Mouse (Mus musculus) lung, adult 2 months (tissue): ENCODE data around the gene Cdh1.

Source experiments
- CTCF ChIP-seq: fragments of 200-500 bp; IDR thresholded peaks from 2 replicates; pipeline ENCODE4 v1.5.1; 2011; ENCODE audit warnings: mild to moderate bottlenecking, low read length, control low read depth; ENCODE audit not compliant: insufficient read depth
- POLR2A ChIP-seq: fragments of 200-500 bp; IDR thresholded peaks from 2 replicates; pipeline ENCODE4 v1.6.1; 2011; ENCODE audit warnings: low read depth, mild to moderate bottlenecking, control low read depth, low read length, borderline replicate concordance; ENCODE audit errors: extremely low read depth

DNA sequence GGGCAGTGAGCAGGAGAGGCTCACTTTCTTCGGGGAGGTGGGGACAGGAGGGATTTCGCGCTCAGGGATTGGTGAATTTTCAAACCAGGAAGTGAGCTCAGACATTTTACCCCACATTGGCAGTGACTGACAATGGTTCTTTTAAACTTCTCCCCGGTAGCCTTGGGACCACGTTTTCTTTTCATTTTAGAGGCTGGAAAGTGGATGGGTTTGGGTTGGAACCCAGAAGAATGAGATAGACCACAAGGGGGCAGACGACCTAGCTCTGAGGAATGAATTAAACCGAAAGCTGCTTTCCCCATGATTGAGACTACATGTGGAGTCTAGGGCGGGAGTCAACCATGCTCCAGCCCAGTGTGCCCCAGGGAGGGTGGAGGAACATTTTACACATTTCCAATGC, 71.7 kb downstream of the Cdh1 start:
- TF ChIP-seq CTCF, result no peak
- no peak for TF ChIP-seq POLR2A
